Mouse (Mus musculus) liver, embryonic 14.5 days (tissue): ENCODE measurements around the gene Flii.

Source experiments
- CTCF ChIP-seq: IDR thresholded peaks from 2 replicates; pipeline ENCODE4 v1.5.1; 2016; ENCODE audit warnings: antibody characterized with exemption, low read depth, control low read depth
- EP300 ChIP-seq: IDR thresholded peaks from 2 replicates; pipeline ENCODE4 v1.6.1; 2016; ENCODE audit warnings: antibody characterized with exemption, low read depth

DNA sequence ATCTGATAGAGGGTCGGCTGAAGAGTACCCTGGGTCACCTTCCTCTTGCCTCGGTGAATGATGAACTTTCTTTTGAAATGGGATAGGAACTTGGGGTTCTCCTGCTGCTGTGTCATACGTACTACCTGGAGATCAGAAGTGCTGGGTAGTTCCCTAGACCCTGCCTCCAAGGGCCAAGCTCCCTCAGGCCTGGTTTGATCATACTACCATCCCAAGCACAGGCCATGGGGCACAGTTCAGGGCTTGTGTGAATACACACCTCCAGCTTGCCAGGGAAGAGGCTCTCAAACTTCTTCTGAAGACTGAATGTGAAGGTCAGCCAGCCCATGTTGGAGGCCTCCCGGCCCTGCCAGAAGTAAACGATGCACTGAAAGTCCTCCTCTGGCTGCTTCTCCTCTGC, 11.2 kb downstream of the Flii start:
- TF ChIP-seq CTCF = no peak
- TF ChIP-seq EP300 = no peak
